8 mouse cellular contexts compared by ENCODE assay signal in the genomic region with DNA sequence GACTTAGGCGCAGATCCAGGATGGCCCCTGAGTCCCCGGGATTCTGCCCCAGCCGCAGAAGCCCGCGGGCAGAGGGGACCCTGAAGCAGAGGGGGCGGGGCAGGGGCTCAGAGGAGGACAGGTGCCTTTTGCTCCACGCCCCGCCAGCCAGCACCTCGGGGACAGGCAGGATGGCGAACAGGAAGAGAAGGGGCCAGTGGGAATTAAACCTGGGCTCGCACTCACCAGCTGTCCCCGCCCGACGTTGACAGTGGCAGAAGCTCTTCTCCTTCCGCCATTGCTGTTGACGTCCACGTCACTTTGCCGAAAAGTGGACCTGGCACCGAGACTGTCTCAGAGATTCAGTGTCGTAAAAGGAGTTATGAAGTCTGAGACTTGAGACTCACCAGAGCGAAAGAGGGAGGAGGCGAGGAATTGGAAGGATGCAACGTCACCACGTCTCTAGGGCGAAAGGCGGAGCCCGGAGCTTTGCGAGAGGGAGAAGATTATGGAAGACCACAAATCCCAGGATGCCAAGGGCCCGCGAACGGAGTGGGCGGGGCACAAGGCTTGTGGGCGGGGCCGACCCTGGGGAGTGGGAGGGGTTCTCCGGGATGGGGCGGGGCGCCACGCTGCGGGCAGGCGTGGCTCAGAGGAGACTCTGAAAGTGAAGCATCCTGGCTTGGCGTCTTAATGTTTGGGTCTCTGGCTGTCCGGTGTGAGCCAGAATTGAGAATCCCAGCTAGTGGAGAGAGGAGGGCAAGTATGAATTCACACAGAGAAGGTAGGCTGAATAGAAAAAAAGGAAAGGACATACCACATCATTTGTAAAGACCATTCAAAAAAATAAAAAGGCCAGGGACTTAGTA. TPM values are rescaled to one million over a fixed set of nuclear protein-coding genes. Genes with fewer than 3 reads are reported as not detected.
DNase-seq lines count a peak whose midpoint lies in the region; ATAC-seq and TF ChIP-seq lines count a peak whose summit lies in the region.

Gene Tbc1d23, minus strand, starts transcription at position 416 of the 848 bp plus-strand sequence.

- no peaks in the 10 kb centered on the region for H3K36me3 ChIP-seq in embryonic facial prominence, embryonic 15.5 days
- H3K36me3 ChIP-seq in limb, embryonic 14.5 days (ENCODE audit: control insufficient read depth, insufficient read depth, low read length): no peaks in the 10 kb centered on the region
- H3K36me3 ChIP-seq in midbrain, postnatal 0 days (ENCODE audit: insufficient read depth, low read length): no peaks in the 10 kb centered on the region

- ATAC-seq in embryonic facial prominence, embryonic 15.5 days (ENCODE audit: insufficient number of reproducible peaks, low FRiP score, low TSS enrichment, low read depth): peak; percentile 99
- peak; percentile 99 for ATAC-seq in limb, embryonic 14.5 days (ENCODE audit: low FRiP score, low read depth)
- peak; percentile 99 for ATAC-seq in midbrain, postnatal 0 days (ENCODE audit: low FRiP score)

- peak within 1 kb of the TSS; percentile 60 for H3K4me2 ChIP-seq in embryonic facial prominence, embryonic 15.5 days (replicated peaks)
- peak within 1 kb of the TSS; percentile 59 for H3K4me2 ChIP-seq in limb, embryonic 14.5 days (replicated peaks; ENCODE audit: low read depth, low read length, severe bottlenecking)
- peak within 1 kb of the TSS; percentile 69 for H3K4me2 ChIP-seq in midbrain, postnatal 0 days (ENCODE audit: low read depth, low read length, poor library complexity, severe bottlenecking)

- H3K4me3 ChIP-seq in bone marrow, adult 2 months (replicated peaks; ENCODE audit: control insufficient read depth, low read depth, low read length): peak within 1 kb of the TSS; percentile 80
- peak within 1 kb of the TSS; percentile 94 for H3K4me3 ChIP-seq in embryonic facial prominence, embryonic 15.5 days (replicated peaks)
- H3K4me3 ChIP-seq in limb, embryonic 14.5 days (replicated peaks; ENCODE audit: low read length): peak within 1 kb of the TSS; percentile 87
- H3K4me3 ChIP-seq in midbrain, postnatal 0 days (ENCODE audit: low read depth, low read length): peak within 1 kb of the TSS; percentile 98

- peak; percentile 100 for DNase-seq in 416B (ENCODE audit: low read depth)
- DNase-seq in heart, adult 8-10 months (ENCODE audit: low spot score): peak; percentile 97
- peak; percentile 99 for DNase-seq in kidney, adult 9 months
- peak; percentile 98 for DNase-seq in limb, embryonic 14.5 days (ENCODE audit: low spot score)
- peak; percentile 99 for DNase-seq in midbrain, postnatal 0 days (ENCODE audit: low spot score)
- peak; percentile 85 to 92 for DNase-seq in spleen, postnatal 14 days (ENCODE audit: low spot score in 2 of 2)

- peak within 1 kb of the TSS; percentile 77 for H3K9ac ChIP-seq in embryonic facial prominence, embryonic 15.5 days
- peak within 1 kb of the TSS; percentile 74 for H3K9ac ChIP-seq in limb, embryonic 14.5 days (ENCODE audit: low read depth, low read length, severe bottlenecking)
- peak within 1 kb of the TSS; percentile 89 for H3K9ac ChIP-seq in midbrain, postnatal 0 days (replicated peaks; ENCODE audit: low read length, poor library complexity, severe bottlenecking)

- H3K27me3 ChIP-seq in embryonic facial prominence, embryonic 15.5 days: no peaks in the 10 kb centered on the region
- H3K27me3 ChIP-seq in limb, embryonic 14.5 days (ENCODE audit: control insufficient read depth, insufficient read depth, low read length): no peaks in the 10 kb centered on the region
- no peaks in the 10 kb centered on the region for H3K27me3 ChIP-seq in midbrain, postnatal 0 days (ENCODE audit: insufficient read depth, low read length)

- WGBS in bone marrow, adult 2 months: under 1% methylated on average over 41 of the region's 42 CpGs
- WGBS in embryonic facial prominence, embryonic 15.5 days: 1% methylated on average over 42 of the region's 42 CpGs
- WGBS in limb, embryonic 14.5 days: under 1% methylated on average over 41 of the region's 42 CpGs
- under 1% methylated on average over 42 of the region's 42 CpGs for WGBS in midbrain, postnatal 0 days

- H3K4me1 ChIP-seq in bone marrow, adult 2 months (ENCODE audit: control insufficient read depth, insufficient read depth, low read length): no peaks in the 10 kb centered on the region
- peaks cover 8% of the 10 kb centered on the region for H3K4me1 ChIP-seq in embryonic facial prominence, embryonic 15.5 days
- H3K4me1 ChIP-seq in limb, embryonic 14.5 days (ENCODE audit: control insufficient read depth, insufficient read depth, low read length): peaks cover 12% of the 10 kb centered on the region
- H3K4me1 ChIP-seq in midbrain, postnatal 0 days (ENCODE audit: insufficient read depth, low read length): peaks cover 4% of the 10 kb centered on the region

- H3K9me3 ChIP-seq in embryonic facial prominence, embryonic 15.5 days (replicated peaks): no peaks in the 10 kb centered on the region
- no peaks in the 10 kb centered on the region for H3K9me3 ChIP-seq in limb, embryonic 14.5 days (ENCODE audit: control insufficient read depth, low read length)
- no peaks in the 10 kb centered on the region for H3K9me3 ChIP-seq in midbrain, postnatal 0 days (ENCODE audit: low read length)

- peak within 1 kb of the TSS; percentile 81 for H3K27ac ChIP-seq in bone marrow, adult 2 months (ENCODE audit: control insufficient read depth, insufficient read depth, low read depth, low read length, poor library complexity)
- peak within 1 kb of the TSS; percentile 88 for H3K27ac ChIP-seq in embryonic facial prominence, embryonic 15.5 days (replicated peaks)
- peak within 1 kb of the TSS; percentile 65 for H3K27ac ChIP-seq in limb, embryonic 14.5 days (replicated peaks; ENCODE audit: low read depth, low read length)
- H3K27ac ChIP-seq in midbrain, postnatal 0 days (ENCODE audit: low read depth, low read length): peak within 1 kb of the TSS; percentile 77

- TF ChIP-seq POLR2A in bone marrow, adult 2 months (IDR thresholded peaks at IDR 0.05; ENCODE audit: borderline replicate concordance, control insufficient read depth, low read depth, low read length): peak; percentile 58
- TF ChIP-seq POLR2A in limb, embryonic 14.5 days (IDR thresholded peaks at IDR 0.05; ENCODE audit: borderline replicate concordance, extremely low read depth, insufficient read depth, insufficient read length): no peak; the same call in 1 of the 2 replicates

- TF ChIP-seq CTCF in bone marrow, adult 2 months (IDR thresholded peaks at IDR 0.05; ENCODE audit: control insufficient read depth, insufficient read depth, low read length): no peak
- TF ChIP-seq CTCF in midbrain, postnatal 0 days (IDR thresholded peaks at IDR 0.05): no peak

RNA-seq across cellular contexts. Expression of gene Tbc1d23, which starts in this region (rescaled TPM):
- 5.4 and 21.4 TPM in 2 replicates for polyA plus RNA-seq in bone marrow, adult 2 months (2011; ENCODE audit: insufficient read depth, insufficient read length, low replicate concordance, missing spikeins)
- 27.7 and 33.9 TPM in 2 replicates for polyA plus RNA-seq in embryonic facial prominence, embryonic 15.5 days (2015; fragmentation: Nextera tagmentation; extraction: Ambion mirVana)
- total RNA-seq in heart, adult 8-10 months (2022): 10 to 100 TPM; 21.8 to 26.5 (median 24.0) TPM
- 46.6 and 51.5 TPM in 2 replicates for polyA plus RNA-seq in limb, embryonic 14.5 days (2012; rRNA removed)
- polyA plus RNA-seq in limb, embryonic 14.5 days (2014; fragmentation: Nextera tagmentation; extraction: Ambion mirVana): 38.9 and 44.0 TPM in 2 replicates
- total RNA-seq in midbrain, postnatal 0 days (2014; rRNA removed): 66.1 and 78.3 TPM in 2 replicates
- polyA plus RNA-seq in midbrain, postnatal 0 days (2015; fragmentation: Nextera tagmentation; extraction: Ambion mirVana): 31.3 and 36.9 TPM in 2 replicates

Comparison
In these comparisons a context has a peak if more than half of its experiments do, and no peak if none do; other contexts are left out.
1. Peak in every context shown above with its lines: DNase-seq, ATAC-seq, H3K4me3 ChIP-seq and H3K27ac ChIP-seq.